Mouse (Mus musculus): Measurements from ENCODE around the gene Zbtb16.

GRCm38 (mm10) chr9:48782284-48783060, 53.5 kb downstream of the Zbtb16 start:
- no peak for TF ChIP-seq CTCF (conservative IDR thresholded peaks at IDR 0.05 in 1 of 2, IDR thresholded peaks at IDR 0.05 in 1 of 2; ENCODE audit: low read depth in 2 of 2, low read length in 2 of 2)
- no peak for TF ChIP-seq EP300 (IDR thresholded peaks at IDR 0.05; ENCODE audit: low read length)
- TF ChIP-seq POLR2A (IDR thresholded peaks at IDR 0.05; ENCODE audit: low read depth, low read length): no peak
- no peak for TF ChIP-seq NRF1 (IDR thresholded peaks at IDR 0.05; ENCODE audit: low read depth, low read length)
- no peak for TF ChIP-seq CHD2 (IDR thresholded peaks at IDR 0.05; ENCODE audit: low read length)
- no peak for TF ChIP-seq MAX (IDR thresholded peaks at IDR 0.05; ENCODE audit: low read length)
- TF ChIP-seq RAD21 (IDR thresholded peaks at IDR 0.05; ENCODE audit: low read depth, low read length): no peak
- TF ChIP-seq TBP (conservative IDR thresholded peaks at IDR 0.05; ENCODE audit: low read depth, low read length): no peak
- no peak for TF ChIP-seq ZNF384 (IDR thresholded peaks at IDR 0.05; ENCODE audit: low read depth, low read length)
- TF ChIP-seq GABPA (IDR thresholded peaks at IDR 0.05; ENCODE audit: insufficient replicate concordance, low read depth, low read length): no peak
- TF ChIP-seq E2F4 (IDR thresholded peaks at IDR 0.05; ENCODE audit: insufficient replicate concordance, low read depth, low read length): no peak
- no peak for TF ChIP-seq BHLHE40 (IDR thresholded peaks at IDR 0.05; ENCODE audit: low read depth, low read length)
